Mouse (Mus musculus): ENCODE data around the gene Sav1.

The Sav1 gene

GRCm38 (mm10) chr12:69962468-69962867, 24.3 kb downstream of the Sav1 start:
- DNase-seq (ENCODE audit: low read depth, low spot score): peak; percentile 73

- DNase-seq (ENCODE audit: low read depth, low spot score): no peak
Measured at GRCm38 (mm10) chr12:69957378-69957777, 29.4 kb downstream of the Sav1 start.

- DNase-seq (ENCODE audit: low read depth, low spot score): no peak
Measured at GRCm38 (mm10) chr12:69947502-69947901, 39.3 kb downstream of the Sav1 start.

- no peak for DNase-seq (ENCODE audit: low read depth, low spot score)
Measured at GRCm38 (mm10) chr12:69945861-69946260, 40.9 kb downstream of the Sav1 start.

GRCm38 (mm10) chr12:69941655-69942329, 45.0 kb downstream of the Sav1 start:
- no peak for DNase-seq (ENCODE audit: low read depth, low spot score)

GRCm38 (mm10) chr12:69939291-69939690, 47.5 kb downstream of the Sav1 start:
- peak; percentile 11 for DNase-seq (ENCODE audit: low read depth, low spot score)

- DNase-seq (ENCODE audit: low read depth, low spot score): no peak
Measured at GRCm38 (mm10) chr12:69937731-69938130, 49.1 kb downstream of the Sav1 start.

GRCm38 (mm10) chr12:69926716-69927115, 60.1 kb downstream of the Sav1 start:
- DNase-seq (ENCODE audit: low read depth, low spot score): no peak

GRCm38 (mm10) chr12:69924012-69924411, 62.8 kb downstream of the Sav1 start:
- DNase-seq (ENCODE audit: low read depth, low spot score): peak; percentile 80

GRCm38 (mm10) chr12:69923603-69924002, 63.2 kb downstream of the Sav1 start:
- DNase-seq (ENCODE audit: low read depth, low spot score): no peak

GRCm38 (mm10) chr12:69923128-69923527, 63.7 kb downstream of the Sav1 start:
- DNase-seq (ENCODE audit: low read depth, low spot score): no peak

- DNase-seq (ENCODE audit: low read depth, low spot score): no peak
Measured at GRCm38 (mm10) chr12:69922099-69922498, 64.7 kb downstream of the Sav1 start.

- DNase-seq (ENCODE audit: low read depth, low spot score): no peak
Measured at GRCm38 (mm10) chr12:69917870-69918269, 68.9 kb downstream of the Sav1 start.

Data from CD4-positive, CD25-positive, alpha-beta regulatory T cell, adult 2 months (primary cell).